ENCODE assay signal across 12 mouse cellular contexts in the genomic region with DNA sequence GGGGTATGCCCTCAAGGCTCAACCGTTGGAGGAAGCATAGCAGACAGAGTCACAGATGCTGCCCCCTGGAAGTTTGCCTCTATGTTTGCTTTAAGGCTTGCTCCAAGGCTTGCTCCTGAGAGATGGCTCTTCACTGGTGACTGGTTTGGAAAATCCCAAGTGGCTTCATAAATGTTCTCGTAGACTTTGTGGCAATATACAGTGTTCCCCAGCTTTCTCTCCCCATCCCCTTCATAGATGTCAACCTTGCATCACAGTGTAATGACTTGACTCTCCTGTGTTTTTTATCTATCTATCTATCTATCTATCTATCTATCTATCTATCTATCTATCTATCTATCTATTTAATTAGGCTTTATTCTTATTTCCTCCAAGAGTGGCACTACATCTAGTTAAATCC. TPM values are rescaled to one million over a fixed set of nuclear protein-coding genes. Genes with fewer than 3 reads are reported as not detected.
DNase-seq lines count a peak whose midpoint lies in the region; ATAC-seq lines count a peak whose summit lies in the region.
"Had no signal": no experiment of that assay in that cellular context is flagged by ENCODE, and none has a peak within 500 bp of the region (broad histone marks: within the 10 kb centered on the region; RNA-seq: fewer than 3 reads in every experiment).

Gene Atp11c, minus strand, starts transcription at position 101 of the 400 bp plus-strand sequence.

- no peak within 1 kb of the TSS for H3K4me2 ChIP-seq in forebrain, embryonic 15.5 days (replicated peaks)
- H3K4me2 ChIP-seq in midbrain, embryonic 14.5 days (ENCODE audit: low read length) = no peak within 1 kb of the TSS
- H3K4me2 ChIP-seq: embryonic facial prominence, embryonic 15.5 days; heart, embryonic 12.5 days; liver, embryonic 15.5 days had no signal

- no peak within 1 kb of the TSS for H3K27ac ChIP-seq in forebrain, embryonic 15.5 days (replicated peaks)
- H3K27ac ChIP-seq in midbrain, embryonic 14.5 days (replicated peaks; ENCODE audit: low read depth, low read length) = no peak within 1 kb of the TSS
- H3K27ac ChIP-seq: embryonic facial prominence, embryonic 15.5 days; liver, embryonic 15.5 days had no signal

- no peak for DNase-seq in left cerebral cortex, postnatal 4 days
- DNase-seq in left cerebral cortex, postnatal 36 days (ENCODE audit: low spot score in 2 of 2) = no peak
- DNase-seq in adrenal gland, postnatal 36 days = no peak
- DNase-seq in midbrain, embryonic 14.5 days = no peak
- no peak for DNase-seq in gastrocnemius, postnatal 10 days
- DNase-seq in right cerebral cortex, postnatal 25 days = no peak
- DNase-seq in layer of hippocampus, postnatal 36 days = no peak
- DNase-seq: kidney, postnatal 25 days had no signal

- ATAC-seq in forebrain, embryonic 15.5 days (replicated peaks) = no peak
- no peak for ATAC-seq in midbrain, embryonic 14.5 days (ENCODE audit: low FRiP score, low TSS enrichment)

- no peak within 1 kb of the TSS for H3K9ac ChIP-seq in forebrain, embryonic 15.5 days (replicated peaks)
- H3K9ac ChIP-seq in midbrain, embryonic 14.5 days (replicated peaks; ENCODE audit: low read length) = no peak within 1 kb of the TSS
- H3K9ac ChIP-seq: embryonic facial prominence, embryonic 15.5 days; heart, embryonic 12.5 days; liver, embryonic 15.5 days had no signal

- no peaks in the 10 kb centered on the region for H3K36me3 ChIP-seq in forebrain, embryonic 15.5 days
- no peaks in the 10 kb centered on the region for H3K36me3 ChIP-seq in midbrain, embryonic 14.5 days (ENCODE audit: control insufficient read depth, insufficient read depth, low read length)
- H3K36me3 ChIP-seq: embryonic facial prominence, embryonic 15.5 days; heart, embryonic 12.5 days; liver, embryonic 15.5 days had no signal

- no peaks in the 10 kb centered on the region for H3K9me3 ChIP-seq in forebrain, embryonic 15.5 days
- no peaks in the 10 kb centered on the region for H3K9me3 ChIP-seq in midbrain, embryonic 14.5 days (ENCODE audit: control insufficient read depth, low read length)
- H3K9me3 ChIP-seq: embryonic facial prominence, embryonic 15.5 days; heart, embryonic 12.5 days; liver, embryonic 15.5 days had no signal

- intact Hi-C loops in left cerebral cortex, postnatal 4 days (cut with DNase I) = no loop called here
- intact Hi-C loops in left cerebral cortex, postnatal 36 days (cut with DNase I) = no loop called here

- H3K4me3 ChIP-seq in forebrain, embryonic 15.5 days = no peak within 1 kb of the TSS
- H3K4me3 ChIP-seq in midbrain, embryonic 14.5 days (replicated peaks; ENCODE audit: low read depth, low read length) = no peak within 1 kb of the TSS
- H3K4me3 ChIP-seq: embryonic facial prominence, embryonic 15.5 days; heart, embryonic 12.5 days; liver, embryonic 15.5 days had no signal

- no peaks in the 10 kb centered on the region for H3K27me3 ChIP-seq in forebrain, embryonic 15.5 days
- H3K27me3 ChIP-seq in midbrain, embryonic 14.5 days (ENCODE audit: control insufficient read depth, insufficient read depth, low read length) = no peaks in the 10 kb centered on the region
- H3K27me3 ChIP-seq: embryonic facial prominence, embryonic 15.5 days; heart, embryonic 12.5 days; liver, embryonic 15.5 days had no signal

- no peaks in the 10 kb centered on the region for H3K4me1 ChIP-seq in forebrain, embryonic 15.5 days
- H3K4me1 ChIP-seq in midbrain, embryonic 14.5 days (ENCODE audit: control insufficient read depth, insufficient read depth, low read length) = no peaks in the 10 kb centered on the region
- H3K4me1 ChIP-seq: embryonic facial prominence, embryonic 15.5 days; heart, embryonic 12.5 days; liver, embryonic 15.5 days had no signal

- WGBS in forebrain, embryonic 15.5 days = 93% methylated on average over 2 of the region's 2 CpGs
- 91% methylated on average over 2 of the region's 2 CpGs for WGBS in midbrain, embryonic 14.5 days

RNA-seq across cellular contexts. Expression of gene Atp11c, which starts in this region (rescaled TPM):
- 10 to 100 TPM; 23.2 to 26.0 TPM for total RNA-seq in left cerebral cortex, postnatal 4 days (2021)
- 1 to 10 TPM; 6.2 to 8.9 TPM for total RNA-seq in left cerebral cortex, postnatal 36 days (2021)
- total RNA-seq in adrenal gland, postnatal 36 days (2021) = 10 to 100 TPM; 15.2 to 17.9 TPM
- 12.4 and 12.7 TPM in 2 replicates for polyA plus RNA-seq in forebrain, embryonic 15.5 days (2015; fragmentation: Nextera tagmentation; extraction: Ambion mirVana)
- polyA plus RNA-seq in midbrain, embryonic 14.5 days (2014; fragmentation: Nextera tagmentation; extraction: Ambion mirVana) = 16.3 and 18.1 TPM in 2 replicates
- total RNA-seq in gastrocnemius, postnatal 10 days (2021) = 1 to 10 TPM; 5.4 to 7.5 TPM
- 10 to 100 TPM in 1 of 2 experiments, 1 to 10 TPM in 1; 10.0 to 11.2 TPM for total RNA-seq in layer of hippocampus, postnatal 36 days (2021)
